16 mouse cellular contexts compared by ENCODE assay signal in genomic region chr5:73987777-73988560, GRCm38 (mm10).
"Had no signal": no experiment of that assay in that cellular context is flagged by ENCODE, and none has a peak within 500 bp of the region (broad histone marks: within the 10 kb centered on the region; RNA-seq: fewer than 3 reads in every experiment).

No protein-coding gene starts in this region.

- H3K27ac ChIP-seq: limb, embryonic 12.5 days; liver, embryonic 12.5 days; lung, embryonic 15.5 days; macrophage; neural tube, embryonic 15.5 days had no signal

- H3K4me1 ChIP-seq: limb, embryonic 12.5 days; liver, embryonic 12.5 days; lung, embryonic 15.5 days; neural tube, embryonic 15.5 days had no signal

- H3K9ac ChIP-seq: limb, embryonic 12.5 days; liver, embryonic 12.5 days; lung, embryonic 15.5 days; neural tube, embryonic 15.5 days had no signal

- H3K4me3 ChIP-seq: limb, embryonic 12.5 days; liver, embryonic 12.5 days; lung, embryonic 15.5 days; myocyte; neural tube, embryonic 15.5 days had no signal

- H3K4me2 ChIP-seq: limb, embryonic 12.5 days; liver, embryonic 12.5 days; lung, embryonic 15.5 days; neural tube, embryonic 15.5 days had no signal

- H3K36me3 ChIP-seq: limb, embryonic 12.5 days; liver, embryonic 12.5 days; lung, embryonic 15.5 days; neural tube, embryonic 15.5 days had no signal

- H3K9me3 ChIP-seq: limb, embryonic 12.5 days; liver, embryonic 12.5 days; lung, embryonic 15.5 days; neural tube, embryonic 15.5 days had no signal

- H3K27me3 ChIP-seq: limb, embryonic 12.5 days; liver, embryonic 12.5 days; lung, embryonic 15.5 days; neural tube, embryonic 15.5 days had no signal

- ATAC-seq: intestine, postnatal 0 days; liver, embryonic 12.5 days had no signal

- DNase-seq: kidney, adult 8-10 months; kidney, postnatal 25 days; layer of hippocampus, postnatal 36 days; lung, postnatal 14 days; midbrain, embryonic 14.5 days; right cerebral cortex, adult 18-20 months; right cerebral cortex, postnatal 25 days; thymus, adult 2 months; thymus, postnatal 25 days had no signal
